Mouse (Mus musculus): Measurements from ENCODE around the gene Msi2.

Gene Msi2

GRCm38 (mm10) chr11:88675526-88676353, 42.6 kb downstream of the Msi2 start:
- DNase-seq (ENCODE audit: low spot score), result no peak

- DNase-seq (ENCODE audit: low spot score), result no peak
Observed at GRCm38 (mm10) chr11:88674075-88674474, 44.2 kb downstream of the Msi2 start.

DNA sequence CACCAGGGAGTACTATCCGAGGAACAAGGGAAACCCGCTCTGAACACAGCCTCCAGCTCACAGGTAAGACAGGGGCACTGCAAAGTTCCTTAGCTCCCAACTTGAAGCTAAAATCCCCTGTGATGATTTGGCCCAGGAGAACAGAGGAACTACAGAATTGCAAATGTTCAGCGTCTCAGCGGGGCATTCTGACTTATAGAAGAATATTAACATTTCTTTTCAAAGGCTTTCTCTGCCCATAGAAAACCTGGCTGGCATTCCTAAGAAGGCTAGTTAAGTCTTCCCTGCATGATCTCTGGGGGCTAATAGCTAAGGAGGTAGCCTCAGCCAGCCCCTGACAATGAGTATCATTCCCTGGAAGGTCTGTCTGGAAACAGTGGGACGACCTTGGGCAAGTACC, 47.4 kb downstream of the Msi2 start:
- no peak for DNase-seq (ENCODE audit: low spot score)

- DNase-seq (ENCODE audit: low spot score), result no peak
Observed at GRCm38 (mm10) chr11:88669106-88669505, 49.2 kb downstream of the Msi2 start.

DNA sequence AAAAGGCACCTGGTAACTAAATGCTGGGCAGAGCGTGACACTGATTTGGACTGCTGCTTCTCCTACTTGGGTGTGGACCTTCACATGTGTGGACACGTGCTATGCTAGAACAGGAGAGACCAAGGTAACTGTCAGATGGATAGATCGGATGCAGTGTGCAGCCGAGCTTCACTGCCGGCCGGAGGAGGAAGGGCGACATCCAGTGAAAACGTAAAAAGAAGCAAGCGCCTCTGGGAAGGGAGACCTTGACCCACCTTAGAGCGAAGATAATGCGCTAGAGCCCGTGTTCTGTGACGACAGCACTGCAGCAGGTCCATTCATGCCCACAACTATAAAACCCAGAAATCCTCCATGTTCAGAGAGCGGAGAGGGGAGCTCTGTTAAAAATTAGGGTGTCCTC, 50.0 kb downstream of the Msi2 start:
- DNase-seq (ENCODE audit: low spot score), result no peak

DNA sequence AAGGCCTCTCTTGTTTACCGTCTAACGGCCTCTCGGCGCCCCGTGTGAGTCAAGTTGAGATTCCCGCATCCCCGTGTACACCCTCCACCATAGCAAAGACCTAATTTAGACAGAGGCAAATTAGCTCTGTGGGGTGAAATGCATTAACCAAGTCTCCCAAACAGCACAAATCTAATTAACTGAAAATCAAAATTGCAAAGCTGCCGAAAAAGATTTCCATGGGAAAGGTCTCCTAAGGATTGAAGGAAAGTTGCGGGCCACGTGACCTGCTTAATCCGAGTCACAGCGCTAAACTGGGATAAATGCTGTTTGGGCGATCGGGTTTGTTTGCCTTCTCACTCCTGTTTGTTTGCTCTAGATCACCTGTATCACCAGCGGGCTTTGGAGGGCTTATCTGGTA, 52.5 kb downstream of the Msi2 start:
- no peak for DNase-seq (ENCODE audit: low spot score)

- no peak for DNase-seq (ENCODE audit: low spot score)
Observed at GRCm38 (mm10) chr11:88661444-88662180, 56.7 kb downstream of the Msi2 start.

- no peak for DNase-seq (ENCODE audit: low spot score)
Observed at GRCm38 (mm10) chr11:88660404-88660803, 57.9 kb downstream of the Msi2 start.

DNA sequence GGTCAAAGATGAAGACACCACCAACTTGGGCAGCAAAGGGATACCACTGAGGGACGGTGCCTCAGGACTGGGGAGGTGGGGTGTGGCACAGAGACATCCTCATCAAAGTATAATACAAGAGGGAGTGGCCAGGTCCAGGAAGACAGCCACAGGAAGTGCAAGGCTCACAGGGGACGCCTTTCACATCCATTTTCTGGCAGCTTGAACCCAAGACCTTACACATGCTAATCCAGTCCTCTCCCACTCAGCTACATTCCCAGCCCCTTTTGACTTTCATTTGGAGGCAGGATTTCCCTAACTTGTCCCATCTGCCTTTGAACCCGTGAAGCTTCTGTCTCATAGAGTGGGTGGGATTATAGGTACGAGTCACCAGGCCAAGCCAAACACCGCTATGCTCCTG, 59.4 kb downstream of the Msi2 start:
- no peak for DNase-seq (ENCODE audit: low spot score)

DNA sequence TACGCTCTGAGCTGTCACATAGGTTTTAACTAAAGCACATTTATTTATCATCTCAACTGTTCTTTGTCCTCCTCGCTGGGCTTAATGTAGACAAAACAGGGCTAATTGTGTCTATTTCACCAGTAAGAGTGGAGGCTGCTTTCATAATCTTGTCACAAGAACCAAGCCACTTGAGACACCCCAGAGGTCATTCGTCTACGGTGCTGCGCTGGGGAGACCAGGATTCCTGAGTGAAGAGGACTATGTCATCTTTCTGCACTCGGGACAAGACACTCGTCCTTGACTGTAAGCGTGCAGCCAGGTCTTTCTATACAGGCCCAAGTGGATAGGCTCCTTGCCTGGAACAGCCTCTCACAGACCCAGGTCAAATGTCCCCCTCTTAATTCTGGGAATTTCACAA, 62.5 kb downstream of the Msi2 start:
- no peak for DNase-seq (ENCODE audit: low spot score)

GRCm38 (mm10) chr11:88655214-88655566, 63.1 kb downstream of the Msi2 start:
- DNase-seq (ENCODE audit: low spot score), result no peak

- DNase-seq (ENCODE audit: low spot score), result no peak
Observed at GRCm38 (mm10) chr11:88654391-88655213, 63.7 kb downstream of the Msi2 start.

DNA sequence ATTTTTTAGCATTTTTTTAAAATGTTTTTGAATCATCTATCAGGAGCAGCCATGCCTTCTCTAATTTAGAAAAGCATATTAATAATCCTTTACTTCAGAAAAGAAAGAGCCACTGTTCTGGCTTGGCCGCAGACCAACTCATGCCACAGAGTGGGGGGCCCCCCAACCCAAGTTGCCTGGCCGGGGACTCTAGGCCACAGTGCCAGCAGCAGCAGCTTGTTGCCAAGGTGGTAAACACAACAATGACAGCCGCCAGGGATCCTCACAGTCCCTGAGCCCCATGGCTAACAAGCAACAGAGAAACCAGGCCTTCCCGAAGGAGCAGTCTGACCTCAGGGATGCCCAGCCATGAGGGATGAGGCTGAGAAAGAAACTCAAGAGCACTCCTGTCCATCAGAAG, 68.0 kb downstream of the Msi2 start:
- DNase-seq (ENCODE audit: low spot score), result no peak

- DNase-seq (ENCODE audit: low spot score), result no peak
Observed at GRCm38 (mm10) chr11:88649009-88649408, 69.3 kb downstream of the Msi2 start.

DNA sequence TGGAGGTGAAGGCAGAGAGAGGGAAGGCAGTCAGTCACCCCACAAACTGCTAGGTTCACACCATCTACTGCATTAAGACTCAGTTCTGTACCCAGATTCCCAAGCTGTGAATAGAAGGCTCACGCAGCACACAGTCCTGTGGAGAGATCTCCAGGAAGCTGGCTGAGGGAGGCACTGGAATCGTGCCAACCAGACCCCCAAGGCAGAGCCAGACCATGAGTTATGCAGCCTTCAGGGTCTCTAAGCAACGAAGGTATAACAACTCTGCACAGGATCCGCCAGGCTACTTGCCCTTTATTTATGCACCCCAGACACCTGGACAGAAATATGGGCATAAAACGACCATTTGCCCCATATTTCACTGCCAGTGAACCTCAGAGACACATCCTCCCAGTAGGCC, 69.9 kb downstream of the Msi2 start:
- no peak for DNase-seq (ENCODE audit: low spot score)

DNA sequence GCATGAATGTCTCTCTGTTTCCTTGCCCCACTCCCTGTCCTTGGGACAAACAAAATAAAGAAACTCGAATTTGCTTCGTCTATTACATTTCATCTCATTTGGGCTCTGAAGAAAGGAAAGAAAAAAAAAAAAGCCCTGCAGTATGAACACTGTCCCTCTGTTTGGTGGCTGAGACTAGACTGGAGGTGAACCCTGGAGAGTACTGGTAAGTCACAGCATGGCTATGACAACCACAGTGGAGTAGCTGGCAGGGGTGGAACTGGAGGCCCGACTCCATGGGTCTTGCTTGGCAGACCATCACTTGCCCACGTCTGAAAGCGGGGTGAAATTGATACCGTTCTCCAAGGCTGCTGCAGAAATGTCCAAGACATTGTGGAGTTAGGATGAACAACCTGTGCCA, 71.8 kb downstream of the Msi2 start:
- DNase-seq (ENCODE audit: low spot score), result no peak

DNA sequence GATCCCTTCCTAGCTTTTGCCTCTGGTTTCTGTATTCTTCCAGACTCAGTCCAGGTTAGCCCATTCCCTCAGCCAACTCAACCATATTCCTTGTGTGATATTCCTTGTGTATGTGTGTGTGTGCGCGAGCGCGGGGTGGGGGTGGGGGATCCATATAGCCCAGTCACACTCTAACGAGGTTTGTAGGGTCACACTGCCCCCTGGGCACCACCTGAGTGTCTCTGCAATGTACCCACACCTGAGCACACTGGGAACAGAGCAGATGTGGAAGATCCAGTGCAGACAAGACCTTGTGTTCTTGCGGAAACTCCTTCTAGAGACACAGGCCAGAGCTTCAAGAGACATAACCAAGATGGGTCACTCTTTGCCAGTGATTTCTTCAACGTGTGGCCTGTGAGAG, 72.5 kb downstream of the Msi2 start:
- no peak for DNase-seq (ENCODE audit: low spot score)

DNA sequence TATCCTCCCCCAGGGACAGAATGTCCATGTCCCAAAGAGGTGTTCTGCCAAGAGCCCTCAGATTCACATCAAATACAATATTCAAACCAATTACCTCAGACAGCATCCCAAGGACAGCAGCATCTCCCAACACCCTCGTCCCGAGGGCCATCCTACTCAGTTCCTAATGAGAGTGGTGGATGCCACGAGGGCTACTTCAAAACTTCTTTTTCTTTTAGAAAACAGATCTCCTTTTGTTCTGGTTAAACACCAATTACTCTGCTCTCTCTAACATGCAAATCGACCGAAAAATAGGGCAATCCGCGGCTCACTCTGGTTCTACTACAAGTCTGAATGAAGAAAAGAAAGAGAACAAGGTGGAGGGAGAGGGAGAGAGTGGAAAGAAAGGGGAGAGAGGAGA, 73.6 kb downstream of the Msi2 start:
- no peak for DNase-seq (ENCODE audit: low spot score)

DNA sequence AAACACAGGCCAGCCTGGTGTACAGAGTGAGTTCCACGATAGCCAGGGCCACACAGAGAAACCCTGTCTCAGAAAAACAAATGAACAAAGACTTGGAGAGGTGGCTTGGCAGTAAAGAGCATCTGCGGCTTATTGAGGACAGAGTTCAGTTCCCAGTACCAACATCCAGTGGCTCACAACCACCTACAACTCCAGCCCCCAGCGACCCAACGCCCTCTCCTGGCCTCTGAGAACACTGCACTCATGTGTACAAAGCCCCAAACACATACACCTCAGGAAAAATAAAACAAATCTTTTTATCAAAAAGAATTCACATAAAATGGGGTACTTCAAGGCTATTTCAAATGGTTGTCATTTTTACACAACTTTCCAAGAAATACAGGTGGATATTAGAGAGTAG, 78.5 kb downstream of the Msi2 start:
- DNase-seq (ENCODE audit: low spot score), result no peak

DNA sequence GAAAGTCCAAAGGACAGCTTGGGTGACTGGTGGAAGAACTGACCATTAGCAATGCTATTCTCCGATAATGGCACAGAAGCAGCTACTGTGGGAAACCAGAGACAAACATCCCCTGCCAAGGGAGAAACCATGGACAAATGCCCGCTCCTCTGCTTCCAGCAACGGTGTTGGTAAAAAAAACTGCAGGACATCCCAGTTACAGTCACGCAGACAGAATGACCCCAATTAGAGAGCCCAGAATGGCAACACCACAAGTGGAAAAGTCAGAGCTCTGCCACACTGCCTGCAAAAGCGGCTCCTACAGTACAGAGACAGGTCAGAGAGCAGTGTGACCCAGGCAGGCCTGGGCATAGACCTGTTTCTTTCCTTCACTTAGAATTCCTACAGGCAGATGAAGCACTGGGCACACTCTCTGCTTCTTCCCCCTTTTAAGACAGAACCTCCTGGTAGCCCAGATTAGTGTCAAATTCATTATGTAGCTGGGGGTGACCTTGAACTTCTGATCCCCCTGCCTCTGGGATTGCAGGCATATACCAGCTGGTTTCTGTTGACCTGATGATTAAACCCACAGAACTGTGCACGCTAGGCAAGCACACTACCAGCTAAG, 79.3 kb downstream of the Msi2 start:
- DNase-seq (ENCODE audit: low spot score), result no peak

- DNase-seq (ENCODE audit: low spot score), result no peak
Observed at GRCm38 (mm10) chr11:88638254-88638653, 80.1 kb downstream of the Msi2 start.

DNA sequence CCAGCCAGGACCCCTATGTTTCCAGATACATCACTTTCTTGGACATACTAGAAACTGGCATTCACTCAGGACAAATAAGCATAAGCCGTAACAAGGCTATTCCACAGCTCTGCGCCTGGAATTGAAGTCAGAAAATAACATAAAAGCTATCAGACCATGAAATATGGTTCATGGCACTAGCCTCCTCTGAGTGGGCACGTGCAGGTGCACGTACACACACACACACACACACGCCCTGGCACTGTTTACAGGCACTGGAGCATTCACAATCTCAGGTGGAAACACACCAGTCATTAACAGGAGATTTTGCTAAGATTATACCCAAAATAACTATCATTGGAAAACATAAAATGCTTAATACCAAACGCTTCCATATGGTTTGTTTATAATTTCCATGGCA, 81.4 kb downstream of the Msi2 start:
- no peak for DNase-seq (ENCODE audit: low spot score)

Data from embryo, embryonic 10.5 days (tissue).